Mouse (Mus musculus): ENCODE measurements at regions not wholly inside any gene's neighbourhood (a gene's known extent, or its start where the extent isn't known, plus 50 kb on each side); places are given as distances from the start of the nearest gene placed in this dataset.

DNA sequence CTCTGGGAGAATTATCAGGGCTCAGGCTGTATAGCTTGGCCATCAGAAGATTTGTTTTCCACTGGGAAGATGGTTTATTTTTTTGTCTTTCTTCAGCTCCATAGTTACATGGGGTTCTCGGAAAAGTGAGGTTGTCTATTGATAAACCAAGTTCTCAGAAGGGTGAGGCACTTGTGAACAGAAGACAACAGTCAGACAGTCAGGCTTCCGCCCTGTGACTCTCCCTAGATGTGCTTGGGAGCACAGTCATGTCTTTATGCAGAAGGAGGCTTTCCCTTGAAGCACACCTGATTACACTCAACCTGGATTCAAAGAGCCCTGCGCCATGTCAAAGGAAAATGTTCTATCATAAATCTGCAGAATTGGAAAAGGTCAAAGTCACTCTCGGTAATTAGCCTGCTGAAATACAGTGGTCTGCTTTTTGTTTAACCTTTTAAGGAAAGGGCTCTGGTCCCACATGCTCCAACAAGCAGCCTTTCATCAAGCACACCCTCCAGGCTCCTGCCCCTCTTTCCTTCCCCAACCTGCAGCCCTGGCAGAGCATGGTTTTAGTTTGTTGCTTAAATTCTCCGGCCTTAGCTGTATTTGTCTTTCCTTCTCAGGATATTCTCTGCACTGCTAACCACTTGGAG, 152.8 kb upstream of the Bmp2 start:
- peaks cover 62% of the 10 kb centered on the region for H3K27me3 ChIP-seq (ENCODE audit: insufficient read depth, poor library complexity, severe bottlenecking)
- H3K4me1 ChIP-seq (replicated peaks), result peaks cover 18% of the 10 kb centered on the region
- H3K36me3 ChIP-seq, result no peaks in the 10 kb centered on the region
- H3K27ac ChIP-seq, result no peak overlapping the region
- no peak overlapping the region for H3K4me3 ChIP-seq
- H3K9me3 ChIP-seq, result no peaks in the 10 kb centered on the region
- no peak for DNase-seq (ENCODE audit: low spot score)
- 77% methylated on average over 5 of the region's 5 CpGs for WGBS

DNA sequence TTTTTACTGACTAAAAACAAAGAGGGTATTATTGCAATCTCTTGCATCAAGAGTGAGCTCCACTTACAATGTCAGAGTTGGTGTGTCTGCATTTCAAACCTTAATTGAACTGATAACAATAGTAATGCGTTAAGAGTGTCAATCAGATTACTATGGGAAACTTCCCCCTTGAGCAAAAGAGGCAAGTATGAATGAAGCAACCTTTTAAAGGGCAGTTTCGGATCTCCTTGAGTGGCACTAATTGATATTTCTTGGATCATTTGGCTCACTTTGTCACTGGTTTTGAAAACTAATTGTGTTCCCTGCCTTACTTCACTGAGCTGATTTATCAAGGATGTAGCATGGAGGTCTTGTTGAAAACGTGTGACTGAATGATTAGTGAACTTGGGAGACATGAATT, 151.0 kb upstream of the Bmp2 start:
- Histone ChIP-seq H3K36me3 (no peaks in the 10 kb centered on the region), H3K9me3 (no peaks in the 10 kb centered on the region), H3K4me3 (no peak overlapping the region), H3K4me1 (replicated peaks) (peaks cover 18% of the 10 kb centered on the region), H3K27me3 (ENCODE audit: insufficient read depth, poor library complexity, severe bottlenecking) (peaks cover 69% of the 10 kb centered on the region), H3K27ac (no peak overlapping the region)
- no peak for DNase-seq (ENCODE audit: low spot score)
- WGBS, result 22% methylated on average over 3 of the region's 3 CpGs

DNA sequence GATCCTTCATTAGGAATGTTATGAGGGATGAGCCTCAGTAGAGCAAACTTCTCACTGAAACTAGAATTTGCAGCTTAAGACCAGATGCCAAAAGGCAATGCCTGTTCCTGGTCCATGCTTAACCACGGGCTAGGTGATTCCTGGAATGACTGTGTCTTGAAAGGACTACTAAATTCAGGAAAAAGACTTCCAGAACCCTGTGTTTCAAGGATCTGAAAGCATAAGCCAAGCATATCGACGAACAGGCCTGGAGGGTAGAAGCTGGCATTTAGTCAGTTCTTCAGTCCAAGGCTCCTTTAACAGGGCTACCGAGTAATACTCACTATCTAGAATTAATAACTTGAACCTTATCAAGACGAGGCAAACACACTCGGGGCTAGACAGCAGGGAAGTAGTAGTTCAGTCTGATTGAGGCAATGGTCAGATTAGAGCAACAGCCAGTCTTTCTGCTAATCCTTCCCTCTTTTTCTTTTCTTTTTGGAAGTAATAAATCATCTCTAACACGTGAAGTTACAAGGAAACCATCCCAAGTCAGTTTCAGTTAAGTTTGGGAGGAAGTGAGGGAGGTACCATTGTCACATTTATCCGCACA, 134.9 kb upstream of the Bmp2 start:
- H3K9me3 ChIP-seq, result no peaks in the 10 kb centered on the region
- H3K36me3 ChIP-seq, result no peaks in the 10 kb centered on the region
- no peak overlapping the region for H3K27ac ChIP-seq
- no peak for DNase-seq (ENCODE audit: low spot score)
- H3K4me1 ChIP-seq (replicated peaks), result no peaks in the 10 kb centered on the region
- H3K4me3 ChIP-seq, result no peak overlapping the region
- H3K27me3 ChIP-seq (ENCODE audit: insufficient read depth, poor library complexity, severe bottlenecking), result no peaks in the 10 kb centered on the region
- 84% methylated on average over 8 of the region's 8 CpGs for WGBS

DNA sequence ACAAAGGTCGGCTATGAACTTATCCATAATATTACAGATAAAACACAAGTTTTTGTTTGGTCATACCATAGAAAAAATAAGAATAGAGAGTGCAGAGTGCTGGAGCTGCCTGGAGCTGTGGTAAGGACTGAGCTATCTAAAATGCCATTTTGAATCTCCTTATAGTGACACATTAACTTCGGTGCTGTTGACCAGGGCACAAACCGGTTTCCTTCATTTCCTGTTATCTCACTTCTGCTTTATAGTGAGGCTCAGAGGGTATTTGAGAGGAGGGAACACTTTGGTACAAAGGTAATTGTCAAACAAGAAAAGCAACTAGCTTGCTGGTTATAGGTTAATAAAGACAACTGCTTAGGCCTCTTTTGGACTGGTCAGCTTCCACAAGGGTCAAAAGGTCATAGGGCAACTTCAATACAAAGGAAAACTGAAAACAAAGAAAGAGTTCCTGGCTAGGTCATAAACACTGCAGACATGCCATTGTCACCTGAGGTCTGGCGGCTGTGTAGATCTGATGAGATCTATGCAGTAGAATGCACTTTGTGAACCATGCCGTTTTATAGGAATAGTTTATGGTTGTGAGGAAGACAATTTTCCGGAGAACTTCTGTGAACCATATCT, 132.2 kb upstream of the Bmp2 start:
- Histone ChIP-seq H3K9me3 (no peaks in the 10 kb centered on the region), H3K27me3 (ENCODE audit: insufficient read depth, poor library complexity, severe bottlenecking) (no peaks in the 10 kb centered on the region), H3K4me1 (replicated peaks) (no peaks in the 10 kb centered on the region), H3K27ac (no peak overlapping the region), H3K36me3 (no peaks in the 10 kb centered on the region), H3K4me3 (no peak overlapping the region)
- WGBS, result 69% methylated on average over 6 of the region's 6 CpGs
- DNase-seq (ENCODE audit: low spot score), result no peak

DNA sequence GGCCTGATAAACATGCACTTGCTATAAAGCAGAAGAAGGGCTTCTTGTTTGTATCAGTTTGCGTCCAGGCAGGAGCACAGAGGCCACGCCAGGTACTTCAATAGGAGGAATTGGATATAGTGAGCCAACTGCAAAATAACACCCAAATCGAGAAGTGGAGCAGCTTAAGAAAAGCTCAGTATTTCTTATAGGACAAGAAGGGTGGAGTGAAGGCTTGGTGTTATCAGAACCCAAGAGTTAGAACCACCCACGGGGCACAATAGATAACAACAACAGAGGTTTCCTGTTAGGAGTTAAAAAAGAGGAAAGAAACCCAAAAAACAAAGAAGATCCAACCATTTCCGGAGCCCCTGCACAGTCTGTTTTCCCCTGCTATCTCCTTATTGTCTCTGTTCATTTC, 126.4 kb upstream of the Bmp2 start:
- no peak for DNase-seq (ENCODE audit: low spot score)
- H3K36me3 ChIP-seq, result no peaks in the 10 kb centered on the region
- WGBS, result 84% methylated on average over 5 of the region's 5 CpGs
- no peaks in the 10 kb centered on the region for H3K27me3 ChIP-seq (ENCODE audit: insufficient read depth, poor library complexity, severe bottlenecking)
- no peak overlapping the region for H3K4me3 ChIP-seq
- H3K4me1 ChIP-seq (replicated peaks), result 0 out of 2 replicates have a peak, but pooled peaks cover 2% of the 10 kb centered on the region
- no peaks in the 10 kb centered on the region for H3K9me3 ChIP-seq
- H3K27ac ChIP-seq, result no peak overlapping the region

DNA sequence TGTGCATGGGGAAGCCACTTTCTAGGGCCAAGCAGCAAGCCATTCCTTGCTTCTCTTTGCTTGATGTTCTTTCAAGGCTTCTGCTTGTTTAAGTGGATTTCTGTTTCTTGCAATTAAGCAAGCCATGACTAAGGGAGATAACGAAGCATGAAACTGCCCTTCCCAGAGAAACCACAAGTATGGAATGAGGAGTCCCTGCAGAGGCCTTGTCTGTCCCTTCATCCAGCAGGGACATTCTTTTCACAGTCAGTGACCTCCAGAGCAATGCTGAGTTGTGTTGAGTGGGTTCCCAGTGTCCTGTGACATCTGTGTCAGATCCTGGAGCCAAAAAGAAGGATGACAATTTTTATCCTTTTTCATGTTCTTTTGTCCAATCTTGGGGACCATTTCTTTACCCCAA, 124.9 kb upstream of the Bmp2 start:
- H3K27ac ChIP-seq, result no peak overlapping the region
- no peaks in the 10 kb centered on the region for H3K36me3 ChIP-seq
- WGBS, result 48% methylated on average over 1 of the region's 1 CpGs
- no peaks in the 10 kb centered on the region for H3K9me3 ChIP-seq
- H3K4me3 ChIP-seq, result no peak overlapping the region
- DNase-seq (ENCODE audit: low spot score), result no peak
- H3K27me3 ChIP-seq (ENCODE audit: insufficient read depth, poor library complexity, severe bottlenecking), result no peaks in the 10 kb centered on the region
- 0 out of 2 replicates have a peak, but pooled peaks cover 2% of the 10 kb centered on the region for H3K4me1 ChIP-seq (replicated peaks)

DNA sequence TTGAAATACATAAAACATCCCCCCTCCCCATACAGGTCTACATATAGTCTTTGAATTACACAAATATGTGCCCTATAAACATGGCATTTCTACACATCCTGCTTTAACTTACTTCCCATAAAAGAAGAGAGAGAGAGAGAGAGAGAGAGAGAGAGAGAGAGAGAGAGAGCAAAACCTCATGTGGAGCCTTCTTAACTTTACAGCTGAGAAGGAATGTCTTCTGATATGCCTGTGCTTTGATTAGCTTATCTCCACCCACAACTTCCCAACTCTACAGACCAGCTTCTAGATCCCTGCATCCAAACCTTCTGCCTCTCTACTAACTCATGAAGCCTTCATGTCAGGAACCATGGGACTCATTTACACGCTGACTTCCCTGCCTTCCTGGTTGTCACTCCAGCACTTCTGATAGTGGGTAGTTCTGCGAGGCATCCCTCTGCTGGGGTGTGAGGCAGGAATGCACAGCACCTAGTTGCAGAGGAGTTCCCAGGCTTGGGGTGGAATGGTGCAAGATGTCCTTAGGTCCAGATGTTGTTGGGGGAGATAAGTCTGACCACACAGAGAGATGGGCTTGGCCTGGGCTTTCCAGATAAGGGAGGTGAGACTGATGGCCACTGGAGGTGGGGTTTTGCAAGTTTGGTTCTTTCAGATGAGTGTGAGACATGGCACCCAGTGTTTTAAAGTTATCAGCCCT, 122.4 kb upstream of the Bmp2 start:
- no peak for DNase-seq (ENCODE audit: low spot score)
- 78% methylated on average over 2 of the region's 2 CpGs for WGBS
- H3K4me1 ChIP-seq (replicated peaks), result 0 out of 2 replicates have a peak, but pooled peaks cover 2% of the 10 kb centered on the region
- H3K9me3 ChIP-seq, result no peaks in the 10 kb centered on the region
- no peak overlapping the region for H3K27ac ChIP-seq
- no peaks in the 10 kb centered on the region for H3K27me3 ChIP-seq (ENCODE audit: insufficient read depth, poor library complexity, severe bottlenecking)
- H3K36me3 ChIP-seq, result no peaks in the 10 kb centered on the region
- no peak overlapping the region for H3K4me3 ChIP-seq

DNA sequence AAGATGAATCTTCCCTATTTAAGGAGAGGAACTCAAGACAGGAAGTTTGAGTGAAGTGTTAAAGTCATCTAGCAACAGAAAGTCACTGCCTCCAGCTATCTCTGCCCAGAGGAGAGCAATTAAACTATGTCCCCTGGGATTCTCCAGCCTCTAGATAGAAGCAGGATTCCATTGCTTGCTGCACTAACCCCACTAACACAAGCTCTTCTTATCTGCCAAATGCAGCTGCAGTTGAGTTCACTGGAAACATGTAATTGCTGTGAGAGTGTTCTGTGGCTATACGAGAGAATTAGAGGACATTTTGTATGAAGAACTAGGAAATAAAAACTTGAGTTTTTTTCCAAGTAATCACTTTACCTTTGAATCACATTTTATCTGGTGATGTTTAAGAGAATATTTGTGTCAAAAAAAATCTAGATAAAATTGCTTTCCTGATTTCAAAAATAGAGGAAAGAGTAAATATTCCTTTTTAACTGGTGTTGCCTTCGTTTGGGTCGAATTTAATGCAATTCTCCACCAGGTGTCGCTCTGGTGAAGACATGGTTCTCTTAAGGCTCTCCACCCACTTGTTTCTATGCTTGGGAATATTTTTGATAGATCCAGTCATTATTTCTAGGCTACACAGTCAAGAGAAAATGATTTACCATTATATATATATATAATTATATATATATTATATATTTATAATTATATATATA, 121.1 kb upstream of the Bmp2 start:
- H3K4me3 ChIP-seq, result no peak overlapping the region
- no peak for DNase-seq (ENCODE audit: low spot score)
- H3K9me3 ChIP-seq, result no peaks in the 10 kb centered on the region
- no peaks in the 10 kb centered on the region for H3K27me3 ChIP-seq (ENCODE audit: insufficient read depth, poor library complexity, severe bottlenecking)
- H3K36me3 ChIP-seq, result no peaks in the 10 kb centered on the region
- WGBS, result 52% methylated on average over 4 of the region's 4 CpGs
- no peak overlapping the region for H3K27ac ChIP-seq
- H3K4me1 ChIP-seq (replicated peaks), result 0 out of 2 replicates have a peak, but pooled peaks cover 2% of the 10 kb centered on the region

DNA sequence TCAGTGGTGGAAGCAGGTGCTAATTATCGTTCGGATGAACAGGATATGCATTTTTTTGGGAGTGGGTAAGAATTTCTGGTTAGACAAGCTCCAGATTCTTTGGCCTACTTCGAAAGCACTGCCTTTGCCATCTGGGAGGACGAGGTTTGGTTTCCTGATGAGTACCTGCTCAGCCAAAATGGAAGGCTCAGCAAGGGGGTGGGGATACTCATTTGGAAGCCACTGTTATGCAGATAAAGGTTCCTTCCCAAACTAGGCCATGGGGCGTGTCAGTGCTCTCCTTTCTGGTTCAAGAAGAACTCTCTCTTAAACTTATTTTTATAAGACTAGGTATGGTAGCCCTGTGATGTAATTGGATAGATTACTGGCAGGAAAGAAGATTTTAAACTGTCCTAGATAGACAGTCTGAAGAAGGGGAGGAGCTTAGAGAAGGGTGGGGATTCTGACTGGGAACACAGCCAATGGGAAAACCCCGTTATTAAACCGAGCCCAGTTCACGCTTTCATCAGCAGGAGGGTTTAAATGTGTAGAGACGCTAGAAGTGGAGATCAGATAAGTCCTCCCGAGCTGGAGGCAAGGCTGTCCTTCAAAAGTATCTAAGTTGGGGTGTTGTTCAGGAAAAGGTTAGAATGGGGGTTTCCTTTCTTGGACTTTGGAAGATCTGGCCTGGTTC, 119.7 kb upstream of the Bmp2 start:
- Histone ChIP-seq H3K27ac (no peak overlapping the region), H3K36me3 (no peaks in the 10 kb centered on the region), H3K4me3 (no peak overlapping the region), H3K4me1 (replicated peaks) (peaks cover 3% of the 10 kb centered on the region; the same call in 1 of the 2 replicates), H3K9me3 (no peaks in the 10 kb centered on the region), H3K27me3 (ENCODE audit: insufficient read depth, poor library complexity, severe bottlenecking) (no peaks in the 10 kb centered on the region)
- DNase-seq (ENCODE audit: low spot score), result no peak
- WGBS, result 88% methylated on average over 10 of the region's 10 CpGs

DNA sequence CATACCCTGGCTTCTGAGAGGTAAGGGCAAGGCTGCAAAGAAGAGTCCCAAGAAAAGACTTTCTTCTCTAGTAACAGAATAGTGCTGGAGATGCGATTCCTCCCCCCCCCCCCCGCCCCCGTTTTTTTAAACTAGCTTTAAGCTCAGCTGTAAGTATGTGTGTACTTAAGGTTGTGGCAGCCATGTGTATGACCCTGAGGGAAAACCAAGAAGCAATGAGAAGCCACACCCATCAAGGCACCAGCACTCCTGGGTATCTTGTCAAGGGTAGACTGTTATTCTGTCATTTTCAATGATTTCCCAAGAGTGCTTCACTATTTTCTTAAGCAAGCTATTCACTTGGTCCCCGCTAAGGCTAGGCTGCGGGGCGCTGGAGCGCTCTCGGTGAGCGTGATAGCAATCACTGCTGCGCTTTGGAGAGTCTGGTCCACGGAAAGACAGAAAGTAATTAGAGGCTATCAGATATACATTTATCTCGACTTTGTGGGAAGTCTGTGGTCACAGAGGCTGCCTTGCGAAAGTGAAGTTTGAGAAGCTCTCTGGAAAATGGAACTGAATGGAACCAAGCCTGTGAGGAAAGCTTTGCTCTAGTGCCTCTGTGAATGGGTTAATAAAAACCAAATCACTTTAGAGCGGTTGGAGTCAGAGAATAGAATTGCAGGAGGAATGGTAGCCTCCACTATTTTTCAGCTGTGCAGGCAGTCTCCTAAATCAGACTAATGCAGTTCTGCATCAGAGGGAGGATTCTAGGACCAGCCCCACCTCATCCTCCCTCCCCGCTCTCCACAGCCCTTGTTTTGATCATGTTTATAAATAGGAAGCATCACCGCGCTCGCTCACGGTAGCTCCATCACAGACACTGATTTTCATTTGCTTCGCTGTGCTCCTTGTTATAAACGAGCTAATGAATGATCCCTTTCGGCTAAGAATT, 114.8 kb upstream of the Bmp2 start:
- H3K4me1 ChIP-seq (replicated peaks), result peaks cover 6% of the 10 kb centered on the region; the same call in 1 of the 2 replicates
- no peak for DNase-seq (ENCODE audit: low spot score)
- H3K27ac ChIP-seq, result no peak overlapping the region
- no peaks in the 10 kb centered on the region for H3K9me3 ChIP-seq
- no peaks in the 10 kb centered on the region for H3K27me3 ChIP-seq (ENCODE audit: insufficient read depth, poor library complexity, severe bottlenecking)
- no peaks in the 10 kb centered on the region for H3K36me3 ChIP-seq
- no peak overlapping the region for H3K4me3 ChIP-seq
- 74% methylated on average over 22 of the region's 22 CpGs for WGBS

DNA sequence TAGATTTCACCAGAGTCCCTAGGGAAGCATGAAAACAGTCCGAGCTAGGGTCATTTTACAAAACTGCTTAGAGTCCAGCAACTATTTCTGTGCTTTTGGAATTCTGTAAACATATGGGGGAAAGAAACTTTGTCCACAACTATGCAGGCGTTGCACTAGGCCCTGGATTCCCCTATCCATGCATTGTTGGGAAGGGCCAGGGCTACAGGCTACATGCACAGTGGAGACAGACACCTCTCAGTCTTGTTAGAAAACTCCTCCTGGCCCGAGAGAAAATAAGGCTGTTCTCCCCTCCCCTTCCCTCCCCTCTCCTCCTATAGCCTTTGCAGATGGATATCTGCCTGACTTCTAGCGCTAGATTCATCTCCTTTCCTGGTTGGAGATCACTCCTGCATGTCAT, 113.9 kb upstream of the Bmp2 start:
- Histone ChIP-seq H3K36me3 (no peaks in the 10 kb centered on the region), H3K9me3 (no peaks in the 10 kb centered on the region), H3K4me1 (replicated peaks) (peaks cover 6% of the 10 kb centered on the region; the same call in 1 of the 2 replicates), H3K27me3 (ENCODE audit: insufficient read depth, poor library complexity, severe bottlenecking) (no peaks in the 10 kb centered on the region), H3K27ac (no peak overlapping the region), H3K4me3 (no peak overlapping the region)
- DNase-seq (ENCODE audit: low spot score), result no peak
- WGBS, result 48% methylated on average over 4 of the region's 4 CpGs
